Mouse (Mus musculus) kidney, embryonic 15.5 days (tissue): ENCODE data around the gene Arf1. TPM values are rescaled to one million over a fixed set of nuclear protein-coding genes. Genes with fewer than 3 reads are reported as not detected.

Experiments
- ATAC-seq: fragments of 200-750 bp; cut with Nextera tagmentation; replicated peaks from 2 replicates; pipeline ENCODE4 v1.8.0; 2017; ENCODE audit warnings: moderate TSS enrichment; ENCODE audit not compliant: low FRiP score
- H3K27ac ChIP-seq: fragments of 300-500 bp; sonication (generic); 2 replicates; pipeline ENCODE4 v1.5.1; 2015; ENCODE audit warnings: mild to moderate bottlenecking, inconsistent platforms
- H3K27me3 ChIP-seq: fragments of 300-500 bp; sonication (generic); 2 replicates; pipeline ENCODE4 v1.6.1; 2015; ENCODE audit warnings: inconsistent platforms
- H3K36me3 ChIP-seq: fragments of 300-500 bp; sonication (generic); 2 replicates; pipeline ENCODE4 v1.6.1; 2015; ENCODE audit warnings: inconsistent platforms
- H3K4me1 ChIP-seq: fragments of 300-500 bp; sonication (generic); 2 replicates; pipeline ENCODE4 v1.6.1; 2015; ENCODE audit warnings: inconsistent platforms
- H3K4me2 ChIP-seq: fragments of 300-500 bp; sonication (generic); 2 replicates; pipeline ENCODE4 v1.6.1; 2015; ENCODE audit warnings: moderate library complexity, mild to moderate bottlenecking, inconsistent platforms
- H3K4me3 ChIP-seq: fragments of 300-500 bp; sonication (generic); replicated peaks from 2 replicates; pipeline ENCODE4 v1.5.1; 2015; ENCODE audit warnings: mild to moderate bottlenecking, inconsistent platforms
- H3K9ac ChIP-seq: fragments of 300-500 bp; sonication (generic); 2 replicates; pipeline ENCODE4 v1.6.1; 2015; ENCODE audit warnings: mild to moderate bottlenecking, inconsistent platforms
- H3K9me3 ChIP-seq: fragments of 300-500 bp; sonication (generic); replicated peaks from 2 replicates; pipeline ENCODE4 v1.6.1; 2016; ENCODE audit warnings: inconsistent platforms
- WGBS: fragments of 180-500 bp; shearing (Covaris S2); methylation state at CpG from one replicate; pipeline ENCODE4 v1.1.7; 2015; ENCODE audit warnings: mixed read lengths; 5-methylcytosine and 5-hydroxymethylcytosine counted together
- polyA plus RNA-seq: library from polyadenylated mRNA; unstranded; fragments of >200 nt; fragmentation: Nextera tagmentation; extraction: Ambion mirVana; gene quantifications from 2 replicates; pipeline ENCODE4 v1.2.1, GENCODE M21; 2015

The Arf1 gene
- polyA plus RNA-seq, 1 experiment from 2014 or later: 709 TPM

DNA sequence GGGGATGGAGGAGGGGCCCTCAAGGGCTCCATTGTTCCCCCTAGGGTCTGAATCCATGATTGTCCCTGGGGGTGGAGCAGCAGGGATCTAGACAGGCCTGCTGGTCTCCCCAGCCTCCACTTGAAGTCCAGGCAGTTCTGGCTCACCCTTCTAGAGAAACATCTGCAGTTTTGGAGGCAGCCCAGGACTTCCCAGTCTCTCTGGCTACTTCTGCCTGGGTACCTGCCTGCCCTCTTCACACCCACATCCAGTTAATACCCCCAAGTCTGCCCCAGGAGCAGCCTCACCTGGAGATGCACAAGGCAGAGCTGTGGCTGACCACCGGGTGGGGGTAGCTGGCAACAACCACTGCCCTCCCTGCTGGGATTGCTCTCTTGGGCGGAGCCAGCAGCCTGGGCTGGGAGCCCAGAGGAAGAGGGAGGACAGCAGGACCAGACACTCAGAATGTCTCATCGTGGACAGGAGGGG lies 45.2 kb downstream of the Arf1 start, which contains the start of gene Gjc2:
Gjc2 (minus strand) TSS at position 350 of the 468 bp plus-strand sequence.
- no peak within 1 kb of the TSS for H3K9ac ChIP-seq
- ATAC-seq: no peak
- peaks cover 10% of the 10 kb centered on the region for H3K4me1 ChIP-seq
- no peak within 1 kb of the TSS for H3K4me3 ChIP-seq
- H3K36me3 ChIP-seq: peaks cover 40% of the 10 kb centered on the region
- WGBS: 39% methylated on average over 3 of the region's 3 CpGs
- no peaks in the 10 kb centered on the region for H3K9me3 ChIP-seq
- H3K27ac ChIP-seq: no peak within 1 kb of the TSS
- H3K4me2 ChIP-seq: no peak within 1 kb of the TSS
- H3K27me3 ChIP-seq: peaks cover 22% of the 10 kb centered on the region

DNA sequence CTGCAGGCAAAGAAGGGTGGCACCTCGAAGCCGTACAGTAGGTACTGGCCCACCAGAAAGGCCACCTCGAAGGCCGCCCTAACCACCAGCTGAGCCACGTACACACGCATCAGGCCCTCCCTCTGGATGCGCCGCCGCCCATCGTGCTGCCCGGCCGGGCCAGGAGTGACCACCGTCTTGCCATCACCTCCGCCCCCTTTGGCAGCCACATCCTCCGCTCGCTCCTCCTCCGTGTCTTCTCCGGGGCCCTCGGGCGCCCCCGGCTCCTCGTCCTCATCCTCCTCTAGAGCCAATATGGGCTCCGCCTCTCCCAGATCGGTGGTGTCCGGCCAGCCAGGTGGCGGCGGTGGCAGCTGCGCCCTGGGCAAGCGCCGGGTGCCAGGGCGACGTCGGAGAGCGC lies 51.1 kb downstream of the Arf1 start:
- WGBS: 5% methylated on average over 33 of the region's 34 CpGs
- peaks cover 11% of the 10 kb centered on the region for H3K4me1 ChIP-seq
- H3K4me3 ChIP-seq: peak overlapping the region; percentile 29
- H3K27me3 ChIP-seq: peaks cover 69% of the 10 kb centered on the region
- no peaks in the 10 kb centered on the region for H3K36me3 ChIP-seq
- no peak for ATAC-seq
- no peaks in the 10 kb centered on the region for H3K9me3 ChIP-seq
- H3K9ac ChIP-seq: no peak overlapping the region
- no peak overlapping the region for H3K27ac ChIP-seq
- H3K4me2 ChIP-seq: peak overlapping the region; percentile 52

DNA sequence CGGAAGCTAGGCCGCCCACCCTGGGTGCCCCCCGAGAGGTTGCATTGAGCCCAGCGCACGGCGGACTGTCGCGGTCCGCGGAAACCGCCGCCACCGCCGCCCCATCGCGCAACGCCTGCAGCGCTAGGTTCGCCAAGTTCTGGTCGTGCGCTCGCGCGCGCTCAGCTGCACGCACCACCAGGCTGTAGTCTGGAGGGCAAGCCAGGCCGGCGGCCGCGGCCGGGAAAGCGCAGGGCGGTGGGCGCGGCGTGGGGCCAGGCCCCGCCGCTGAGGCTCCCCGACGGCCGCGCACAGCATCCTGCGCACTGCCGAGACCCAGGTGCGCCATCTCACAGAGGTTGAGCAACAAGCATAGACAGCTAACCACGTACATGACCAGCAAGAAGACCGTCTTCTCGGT lies 51.6 kb downstream of the Arf1 start:
- Histone ChIP-seq H3K27me3 (peaks cover 69% of the 10 kb centered on the region), H3K9me3 (no peaks in the 10 kb centered on the region), H3K36me3 (no peaks in the 10 kb centered on the region), H3K9ac (no peak overlapping the region), H3K4me1 (peaks cover 11% of the 10 kb centered on the region), H3K27ac (no peak overlapping the region), H3K4me2 (peak overlapping the region; percentile 52), H3K4me3 (peak overlapping the region; percentile 29)
- ATAC-seq: no peak
- 2% methylated on average over 48 of the region's 48 CpGs for WGBS

DNA sequence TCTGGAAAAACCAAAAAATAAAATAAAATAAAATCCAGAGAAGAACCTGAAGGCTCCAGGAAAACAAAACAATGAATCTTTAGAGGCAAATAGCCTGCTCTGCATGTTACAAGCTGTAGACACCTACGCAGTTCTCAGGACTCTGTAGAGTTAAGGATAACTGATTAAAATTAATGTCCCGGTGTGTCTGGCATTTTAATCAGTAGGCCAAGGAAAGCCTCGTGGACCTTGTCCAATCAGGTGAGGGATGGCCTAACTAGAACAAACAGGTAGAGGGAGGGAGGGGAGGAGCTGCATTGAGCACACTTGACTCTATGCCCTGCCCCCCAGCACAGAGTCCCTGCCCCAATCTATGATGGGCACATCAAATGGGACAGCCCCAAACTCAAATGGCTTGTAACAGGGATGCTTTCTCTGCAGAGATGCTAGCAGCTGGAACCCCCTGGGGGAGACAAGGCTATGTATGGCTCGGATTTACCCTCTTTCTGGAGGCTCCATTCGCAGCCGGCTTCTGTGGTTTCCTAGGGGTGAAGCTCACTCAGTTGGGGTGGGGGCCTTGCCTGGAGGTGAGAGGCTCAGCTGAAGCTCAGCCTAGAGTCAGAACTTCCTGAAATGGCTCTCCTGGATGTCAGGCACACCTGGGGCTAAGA lies 53.8 kb downstream of the Arf1 start:
- peaks cover 11% of the 10 kb centered on the region for H3K4me1 ChIP-seq
- H3K36me3 ChIP-seq: no peaks in the 10 kb centered on the region
- H3K9me3 ChIP-seq: no peaks in the 10 kb centered on the region
- WGBS: 52% methylated on average over 6 of the region's 6 CpGs
- H3K9ac ChIP-seq: no peak overlapping the region
- no peak overlapping the region for H3K27ac ChIP-seq
- no peak overlapping the region for H3K4me2 ChIP-seq
- ATAC-seq: no peak
- H3K27me3 ChIP-seq: peaks cover 61% of the 10 kb centered on the region
- no peak overlapping the region for H3K4me3 ChIP-seq

DNA sequence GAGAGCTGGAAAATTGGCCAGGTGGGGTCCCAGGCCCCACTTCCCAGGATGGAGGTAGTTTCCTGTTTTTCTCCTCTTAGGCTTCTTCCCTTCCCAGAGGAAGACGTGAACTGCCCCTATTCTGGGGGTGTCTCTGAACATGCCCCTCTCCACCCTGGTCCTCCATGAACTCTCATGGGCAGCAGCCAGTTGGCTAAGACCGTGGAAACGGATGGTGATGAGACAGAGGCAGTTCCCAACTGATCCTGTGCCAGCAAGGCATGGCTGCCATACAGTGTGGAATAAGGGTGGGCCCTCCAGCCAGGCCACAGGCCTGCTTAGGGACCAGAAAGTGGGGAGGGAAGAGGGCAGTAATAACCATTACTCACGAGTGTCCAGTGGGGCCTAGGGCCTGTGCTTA lies 57.5 kb downstream of the Arf1 start:
- Histone ChIP-seq H3K4me2 (no peak overlapping the region), H3K36me3 (no peaks in the 10 kb centered on the region), H3K4me3 (no peak overlapping the region), H3K27me3 (peaks cover 24% of the 10 kb centered on the region), H3K9me3 (no peaks in the 10 kb centered on the region), H3K27ac (no peak overlapping the region), H3K4me1 (no peaks in the 10 kb centered on the region), H3K9ac (no peak overlapping the region)
- no peak for ATAC-seq
- WGBS: 83% methylated on average over 4 of the region's 4 CpGs

DNA sequence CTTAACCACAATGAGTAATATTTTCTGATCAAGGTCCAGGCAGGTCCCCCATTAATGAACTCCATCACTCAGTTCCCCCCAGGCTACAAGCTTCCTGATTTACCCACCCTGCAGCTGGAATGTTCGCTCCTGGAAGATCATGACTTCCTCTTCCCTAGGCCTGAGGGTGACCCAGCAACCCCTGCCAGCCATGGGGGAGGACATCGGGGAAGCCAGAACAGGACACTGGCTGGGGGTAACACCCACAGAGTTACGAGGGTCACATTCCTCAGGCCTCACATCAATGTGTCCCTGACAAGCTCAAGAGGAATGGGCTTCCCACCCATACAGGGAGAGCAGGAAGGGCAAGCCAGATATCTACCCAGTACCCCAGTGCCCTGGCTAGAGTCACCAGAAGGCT lies 58.3 kb downstream of the Arf1 start:
- H3K4me1 ChIP-seq: peaks cover under 1% of the 10 kb centered on the region; the same call in 1 of the 2 replicates
- H3K27me3 ChIP-seq: peaks cover 16% of the 10 kb centered on the region
- no peak overlapping the region for H3K9ac ChIP-seq
- 42% methylated on average over 3 of the region's 3 CpGs for WGBS
- H3K9me3 ChIP-seq: no peaks in the 10 kb centered on the region
- no peak overlapping the region for H3K4me2 ChIP-seq
- no peaks in the 10 kb centered on the region for H3K36me3 ChIP-seq
- ATAC-seq: no peak
- H3K4me3 ChIP-seq: no peak overlapping the region
- no peak overlapping the region for H3K27ac ChIP-seq

DNA sequence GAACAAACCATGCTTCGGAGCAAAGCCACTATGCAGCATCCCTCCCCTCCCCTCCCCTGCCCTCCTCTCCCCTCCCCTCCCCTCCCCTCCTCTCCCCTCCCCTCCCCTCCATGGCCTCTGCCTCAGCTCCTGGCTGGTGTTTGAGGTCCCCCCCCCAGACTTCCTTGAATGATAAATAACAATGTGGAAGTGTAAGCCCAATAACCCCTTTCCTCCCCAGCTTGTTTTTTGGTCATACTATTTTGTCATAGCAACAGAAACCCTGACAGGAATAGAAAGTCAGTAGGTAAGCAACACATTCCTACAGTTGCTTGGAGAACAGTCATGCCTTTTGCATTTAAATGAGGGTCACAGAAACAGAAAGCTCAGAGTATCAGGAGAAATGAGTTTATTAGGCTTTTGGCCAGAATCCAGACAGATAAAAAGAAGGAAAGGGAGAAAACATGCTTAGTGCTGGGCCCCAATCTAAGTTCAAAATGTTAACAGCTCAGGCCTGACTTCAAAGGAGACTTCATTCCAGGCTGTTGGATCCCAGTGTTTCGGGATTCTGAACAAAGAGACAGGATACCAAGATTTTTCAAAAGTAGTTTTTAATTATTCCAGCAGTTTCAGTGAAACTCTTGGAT lies 62.3 kb downstream of the Arf1 start:
- no peak overlapping the region for H3K4me3 ChIP-seq
- peaks cover 21% of the 10 kb centered on the region for H3K4me1 ChIP-seq
- no peaks in the 10 kb centered on the region for H3K36me3 ChIP-seq
- no peak overlapping the region for H3K9ac ChIP-seq
- no peak overlapping the region for H3K4me2 ChIP-seq
- no peaks in the 10 kb centered on the region for H3K9me3 ChIP-seq
- ATAC-seq: no peak
- 50% methylated on average over 2 of the region's 2 CpGs for WGBS
- H3K27ac ChIP-seq: peak overlapping the region; percentile 54
- no peaks in the 10 kb centered on the region for H3K27me3 ChIP-seq

DNA sequence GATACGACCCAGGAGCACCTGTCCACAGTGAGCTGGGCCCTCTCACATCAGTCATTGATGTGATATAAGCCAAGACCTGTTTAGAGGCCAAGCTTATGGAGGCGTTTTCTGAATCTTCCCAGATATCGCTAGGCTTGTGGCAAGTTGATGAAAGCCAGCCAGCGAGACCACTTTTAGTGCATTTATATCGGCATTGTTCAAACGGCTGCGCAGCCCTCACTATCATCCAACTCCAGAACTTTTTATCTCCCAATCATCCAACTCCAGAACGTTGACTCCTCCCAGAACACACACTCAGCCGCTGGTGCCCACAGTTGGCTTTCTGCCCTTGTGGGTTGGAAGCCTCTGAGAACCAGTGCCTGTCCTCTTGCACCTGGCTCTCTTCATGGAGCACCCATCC lies 63.7 kb downstream of the Arf1 start:
- Histone ChIP-seq H3K36me3 (no peaks in the 10 kb centered on the region), H3K4me2 (peak overlapping the region; percentile 66), H3K27me3 (no peaks in the 10 kb centered on the region), H3K9ac (no peak overlapping the region), H3K4me3 (peak overlapping the region; percentile 71), H3K4me1 (peaks cover 21% of the 10 kb centered on the region), H3K27ac (peak overlapping the region; percentile 99), H3K9me3 (no peaks in the 10 kb centered on the region)
- ATAC-seq: no peak
- 86% methylated on average over 9 of the region's 9 CpGs for WGBS

DNA sequence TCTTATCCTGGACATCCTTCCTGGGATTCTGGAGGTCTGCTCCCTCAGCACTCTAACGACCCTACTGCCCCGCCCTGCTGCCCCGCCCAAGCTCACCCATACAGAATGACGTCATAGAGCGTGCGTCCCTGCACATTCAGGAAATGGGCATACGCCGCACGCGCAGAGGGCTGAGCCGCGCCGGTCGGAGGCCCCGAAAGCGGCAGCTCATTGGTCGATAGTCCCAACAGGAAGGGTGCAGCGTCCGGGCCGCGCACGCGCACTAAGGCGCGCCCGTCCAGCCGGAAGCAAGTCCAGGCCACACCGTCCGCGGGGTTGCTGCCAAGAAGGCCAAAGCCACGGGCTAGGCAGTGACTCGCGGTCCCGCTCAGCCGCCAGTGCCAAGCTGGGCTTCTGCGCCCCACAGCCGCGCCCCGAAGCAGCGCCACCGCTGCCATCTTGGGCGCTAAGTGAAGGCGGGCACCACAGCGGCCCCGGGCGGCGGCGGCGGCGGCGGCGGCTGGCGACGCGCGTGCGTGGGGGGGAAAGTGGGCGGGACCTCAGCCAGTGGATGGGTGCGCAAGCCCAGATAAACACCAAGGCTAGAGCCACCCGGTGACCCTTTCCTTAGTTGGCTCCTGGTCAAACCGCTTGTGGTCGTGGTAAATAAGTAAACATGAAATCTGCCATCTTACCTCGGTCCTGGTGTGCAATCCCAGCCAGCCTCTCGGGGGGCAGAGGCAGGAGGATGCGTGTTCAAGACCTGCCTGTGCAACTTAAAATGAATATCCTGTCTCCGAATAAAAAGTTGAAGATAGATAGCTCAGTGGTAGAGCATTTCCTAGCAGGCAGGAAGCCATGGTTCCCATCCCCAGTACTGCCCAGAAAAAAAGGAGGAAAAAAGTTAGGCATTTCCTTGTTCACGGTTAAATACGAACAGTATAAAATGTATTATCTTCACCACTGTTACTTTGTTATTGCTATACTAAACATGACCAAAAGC lies 64.5 kb downstream of the Arf1 start, which contains the start of gene Iba57:
Iba57 (minus strand) TSS at position 485 of the 982 bp plus-strand sequence.
- ATAC-seq: peak; percentile 98
- H3K4me2 ChIP-seq: peak within 1 kb of the TSS; percentile 66
- 0 out of 2 replicates have a peak, but pooled peaks cover 2% of the 10 kb centered on the region for H3K36me3 ChIP-seq
- H3K27me3 ChIP-seq: no peaks in the 10 kb centered on the region
- WGBS: 2% methylated on average over 68 of the region's 68 CpGs
- no peaks in the 10 kb centered on the region for H3K9me3 ChIP-seq
- peak within 1 kb of the TSS; percentile 71 for H3K4me3 ChIP-seq
- peaks cover 21% of the 10 kb centered on the region for H3K4me1 ChIP-seq
- peak within 1 kb of the TSS; percentile 99 for H3K27ac ChIP-seq
- H3K9ac ChIP-seq: peak within 1 kb of the TSS; percentile 86

DNA sequence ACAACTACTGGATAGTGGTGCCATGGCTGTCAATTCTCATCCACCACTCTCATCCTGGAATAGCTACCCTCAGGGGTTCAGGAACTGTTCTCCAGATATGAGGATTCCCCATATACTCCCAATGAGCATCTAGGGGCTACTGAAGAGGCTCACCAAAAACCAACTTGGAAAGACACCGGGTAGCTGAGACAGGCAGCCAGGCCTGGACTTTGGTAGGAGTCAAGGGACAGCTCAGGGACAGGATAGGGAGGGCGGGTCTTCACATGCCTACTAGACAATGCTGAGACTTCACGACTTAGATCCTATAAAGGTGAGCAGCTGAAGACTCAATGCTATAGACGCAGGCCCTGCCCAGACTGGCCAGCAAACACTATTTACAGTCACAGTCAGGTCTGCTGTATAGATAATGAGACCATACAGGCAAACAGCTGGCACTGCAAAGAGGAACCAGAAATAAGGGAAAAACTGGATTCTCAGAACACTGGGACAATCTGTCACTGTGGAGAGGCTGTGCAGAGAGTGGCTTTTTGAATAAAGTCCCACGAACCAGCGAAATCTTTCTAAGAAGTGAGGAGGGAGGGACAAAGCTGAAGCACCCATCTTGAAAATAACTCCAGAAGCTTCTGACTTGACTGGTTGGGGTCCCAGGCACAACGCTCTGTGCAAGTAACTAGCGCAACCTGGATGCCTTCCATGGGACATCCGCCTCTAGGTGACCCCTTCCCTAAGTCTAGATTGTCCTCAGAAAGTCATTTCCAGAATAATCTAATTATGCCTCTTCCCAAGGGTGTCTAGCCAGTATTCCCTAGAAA lies 65.4 kb downstream of the Arf1 start:
- Histone ChIP-seq H3K4me3 (peak overlapping the region; percentile 71), H3K4me1 (peaks cover 21% of the 10 kb centered on the region), H3K27me3 (no peaks in the 10 kb centered on the region), H3K27ac (peak overlapping the region; percentile 99), H3K9ac (peak overlapping the region; percentile 40), H3K36me3 (peaks cover 11% of the 10 kb centered on the region), H3K9me3 (no peaks in the 10 kb centered on the region), H3K4me2 (peak overlapping the region; percentile 66)
- WGBS: 52% methylated on average over 9 of the region's 9 CpGs
- ATAC-seq: peak; percentile 1; the same call in 1 of the 2 replicates
